Mouse (Mus musculus) intestine, embryonic 16.5 days (tissue): Measurements from ENCODE around the gene Mrln. TPM values are rescaled to one million over a fixed set of nuclear protein-coding genes. Genes with fewer than 3 reads are reported as not detected.

ENCODE experiments used
- ATAC-seq: fragments of 200-750 bp; cut with Nextera tagmentation; 2 replicates; pipeline ENCODE4 v1.8.0; 2017; ENCODE audit warnings: moderate TSS enrichment, moderate library complexity
- H3K27ac ChIP-seq: fragments of 300-500 bp; sonication (generic); 2 replicates; pipeline ENCODE4 v1.5.1; 2014; ENCODE audit warnings: mild to moderate bottlenecking, low read length
- H3K27me3 ChIP-seq: fragments of 300-500 bp; sonication (generic); replicated peaks from 2 replicates; pipeline ENCODE4 v1.6.1; 2014; ENCODE audit warnings: low read length, control low read depth, mixed read lengths; ENCODE audit not compliant: control insufficient read depth, insufficient read depth
- H3K36me3 ChIP-seq: fragments of 300-500 bp; sonication (generic); 2 replicates; pipeline ENCODE4 v1.6.1; 2014; ENCODE audit warnings: low read length, control low read depth; ENCODE audit not compliant: control insufficient read depth, insufficient read depth
- H3K4me1 ChIP-seq: fragments of 300-500 bp; sonication (generic); 2 replicates; pipeline ENCODE4 v1.6.1; 2014; ENCODE audit warnings: low read length, control low read depth, mixed read lengths; ENCODE audit not compliant: control insufficient read depth, insufficient read depth
- H3K4me2 ChIP-seq: fragments of 300-500 bp; sonication (generic); 2 replicates; pipeline ENCODE4 v1.6.1; 2014; ENCODE audit warnings: low read depth, low read length, control low read depth
- H3K4me3 ChIP-seq: fragments of 300-500 bp; sonication (generic); 2 replicates; pipeline ENCODE4 v1.5.1; 2014; ENCODE audit warnings: mild to moderate bottlenecking, low read length
- H3K9ac ChIP-seq: fragments of 300-500 bp; sonication (generic); 2 replicates; pipeline ENCODE4 v1.6.1; 2014; ENCODE audit warnings: low read depth, low read length
- H3K9me3 ChIP-seq: fragments of 300-500 bp; sonication (generic); 2 replicates; pipeline ENCODE4 v1.6.1; 2016; ENCODE audit warnings: low read length, control low read depth; ENCODE audit not compliant: control insufficient read depth
- WGBS: fragments of 180-500 bp; shearing (Covaris S2); extraction: QIAGEN DNeasy Blood & Tissue Kit; methylation state at CpG from one replicate; pipeline ENCODE4 v1.1.7; 2014; 5-methylcytosine and 5-hydroxymethylcytosine counted together
- polyA plus RNA-seq: library from polyadenylated mRNA; unstranded; fragments of >200 nt; fragmentation: Nextera tagmentation; extraction: Ambion mirVana; gene quantifications from 2 replicates; pipeline ENCODE4 v1.2.1, GENCODE M21; 2015

Mrln gene
- polyA plus RNA-seq, 1 experiment from 2014 or later: 0.65 TPM

DNA sequence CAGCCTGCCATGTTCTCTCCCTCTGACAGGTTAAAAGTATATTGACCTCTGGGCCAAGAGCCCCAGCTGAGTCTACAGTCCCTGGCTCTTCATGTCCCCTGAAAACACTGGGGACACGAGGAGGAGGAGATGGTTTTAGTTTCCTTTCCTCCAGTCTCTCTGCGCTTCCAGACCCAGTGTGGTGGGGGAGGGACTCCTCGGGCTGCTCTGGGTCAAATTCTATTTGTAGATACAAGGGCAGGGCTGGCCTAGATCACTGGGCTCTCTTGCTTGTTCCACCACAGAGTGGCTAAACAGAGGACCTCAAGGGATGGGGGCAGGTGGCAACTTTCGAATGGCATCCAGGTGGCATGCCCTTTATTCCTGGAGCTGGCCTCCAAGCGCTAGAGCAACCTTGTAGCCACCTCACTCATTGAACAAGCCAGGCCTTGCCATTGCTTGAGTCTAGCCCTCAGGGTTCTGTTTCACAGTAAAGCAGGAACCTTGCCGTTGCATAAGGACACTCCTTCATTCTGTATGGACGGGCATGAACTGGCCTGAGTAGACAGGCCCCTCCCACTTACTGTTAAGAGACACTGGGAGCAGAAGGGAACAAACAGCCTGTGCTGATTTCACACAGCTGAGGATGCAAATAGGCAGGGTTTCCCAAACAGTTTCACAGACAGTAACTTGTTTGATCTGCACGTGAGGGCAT lies 38.4 kb downstream of the Mrln start:
- Histone ChIP-seq H3K9me3 (no peaks in the 10 kb centered on the region), H3K27ac (no peak overlapping the region), H3K36me3 (no peaks in the 10 kb centered on the region), H3K4me2 (no peak overlapping the region), H3K4me3 (no peak overlapping the region), H3K27me3 (peaks cover 12% of the 10 kb centered on the region), H3K9ac (no peak overlapping the region), H3K4me1 (peaks cover 18% of the 10 kb centered on the region)
- ATAC-seq: no peak
- WGBS: 49% methylated on average over 8 of the region's 8 CpGs

DNA sequence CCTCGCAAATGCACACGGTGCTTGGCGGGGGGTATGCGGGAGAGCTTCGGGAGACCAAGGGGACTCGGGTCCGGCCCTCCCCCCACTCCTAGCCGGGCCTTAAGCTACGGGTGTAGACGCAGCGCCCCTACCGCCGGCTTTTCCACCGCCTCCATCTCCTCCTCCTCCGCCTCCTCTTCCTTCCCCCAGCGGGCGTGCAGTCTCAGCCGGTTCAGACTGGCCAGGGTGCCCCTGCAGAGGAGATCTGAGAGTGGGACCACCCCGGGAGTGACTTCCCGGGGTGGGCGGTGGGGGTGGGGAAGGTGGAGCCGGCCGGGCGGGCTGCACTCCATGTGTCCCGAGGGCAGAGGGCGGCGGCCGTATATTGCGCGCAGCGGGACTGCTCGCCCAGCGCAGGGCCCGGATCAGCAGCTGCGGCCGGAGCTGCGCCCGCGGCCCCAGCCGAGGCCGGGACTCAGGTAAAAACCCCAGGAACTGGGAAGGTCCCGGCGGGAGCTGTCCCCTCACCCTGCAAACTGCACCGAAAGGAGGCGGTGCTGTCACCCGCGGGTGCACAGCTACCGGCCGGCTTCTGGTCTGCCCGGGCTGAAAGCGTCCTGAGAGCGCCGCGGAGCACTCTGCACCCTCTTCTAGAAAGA lies 40.6 kb downstream of the Mrln start, which contains the start of gene Slc16a9:
Gene Slc16a9 (plus strand): TSS at position 180 of the 638 bp plus-strand sequence.
- peak; percentile 93 for ATAC-seq
- Histone ChIP-seq H3K36me3 (no peaks in the 10 kb centered on the region), H3K4me3 (peak within 1 kb of the TSS; percentile 61), H3K9ac (peak within 1 kb of the TSS; percentile 70), H3K4me1 (peaks cover 18% of the 10 kb centered on the region), H3K27me3 (peaks cover 12% of the 10 kb centered on the region), H3K9me3 (no peaks in the 10 kb centered on the region), H3K4me2 (peak within 1 kb of the TSS; percentile 94), H3K27ac (no peak within 1 kb of the TSS)
- WGBS: under 1% methylated on average over 52 of the region's 54 CpGs

DNA sequence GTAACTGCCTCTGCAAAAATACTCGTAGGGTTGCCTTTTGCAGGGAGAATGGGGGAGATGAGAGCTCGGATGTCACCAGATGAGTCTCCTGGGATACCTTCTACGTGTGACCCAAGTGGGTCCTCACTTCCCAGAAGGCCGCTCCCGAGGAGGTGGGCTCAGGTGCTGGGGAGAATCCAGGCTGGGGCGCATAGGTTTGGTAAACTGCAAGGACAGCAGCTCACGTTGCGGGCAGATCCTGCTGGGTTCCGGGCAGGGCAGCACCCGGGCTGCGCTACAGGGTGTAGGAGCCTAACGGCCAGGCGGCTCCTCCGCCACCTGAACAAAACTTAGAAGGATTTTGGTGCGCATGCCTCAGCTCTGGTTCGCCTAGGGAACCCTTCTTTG lies 41.1 kb downstream of the Mrln start:
- no peak for ATAC-seq
- WGBS: under 1% methylated on average over 16 of the region's 16 CpGs

DNA sequence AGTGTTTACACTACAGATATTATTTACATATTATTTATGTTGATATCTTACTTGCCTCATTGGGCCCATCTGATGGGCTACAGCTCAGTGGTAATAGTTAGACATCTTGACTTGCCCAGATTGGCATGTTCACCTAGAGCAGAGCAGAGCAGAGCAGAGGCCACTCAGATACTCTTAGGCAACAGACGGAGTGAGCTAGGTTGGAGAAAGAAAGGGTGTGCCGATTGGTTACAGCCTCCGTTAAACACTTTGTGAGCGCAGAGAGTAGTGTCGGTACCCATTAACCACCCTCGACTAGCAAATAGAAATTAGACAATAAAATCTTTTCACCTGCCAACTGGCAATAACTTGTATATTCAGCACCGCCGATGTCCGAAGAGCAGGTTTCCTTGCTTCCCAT lies 41.6 kb downstream of the Mrln start:
- Histone ChIP-seq H3K27ac (no peak overlapping the region), H3K4me3 (no peak overlapping the region), H3K9me3 (no peaks in the 10 kb centered on the region), H3K9ac (no peak overlapping the region), H3K4me1 (peaks cover 18% of the 10 kb centered on the region), H3K4me2 (peak overlapping the region; percentile 94), H3K36me3 (no peaks in the 10 kb centered on the region), H3K27me3 (peaks cover 12% of the 10 kb centered on the region)
- WGBS: 28% methylated on average over 9 of the region's 9 CpGs
- ATAC-seq: no peak

More for the DNA sequence above, 41.1 kb downstream of the Mrln start:
- no peaks in the 10 kb centered on the region for H3K36me3 ChIP-seq
- H3K27me3 ChIP-seq: peaks cover 12% of the 10 kb centered on the region
- peaks cover 18% of the 10 kb centered on the region for H3K4me1 ChIP-seq
- no peak overlapping the region for H3K27ac ChIP-seq
- H3K9me3 ChIP-seq: no peaks in the 10 kb centered on the region
- H3K9ac ChIP-seq: peak overlapping the region; percentile 70
- H3K4me2 ChIP-seq: peak overlapping the region; percentile 94
- H3K4me3 ChIP-seq: peak overlapping the region; percentile 61

DNA sequence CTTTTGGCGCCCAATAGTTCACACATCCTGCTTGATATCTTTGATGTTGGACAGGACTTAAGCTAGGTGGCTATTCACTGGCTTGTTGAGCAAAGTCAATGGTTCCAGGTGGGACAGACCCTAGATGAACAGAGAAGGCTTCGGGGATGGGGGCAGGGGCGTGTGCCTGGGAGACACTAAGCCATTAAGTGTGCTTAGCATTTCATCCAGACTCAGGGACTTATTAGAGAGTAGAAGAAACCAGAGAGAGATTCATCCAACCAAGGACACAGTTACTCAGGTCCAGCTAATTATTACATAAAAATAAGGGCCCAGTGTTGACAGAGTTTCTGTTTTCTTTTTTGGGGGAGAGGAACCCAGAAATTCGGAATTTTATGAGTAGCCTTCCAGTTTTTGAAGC lies 45.9 kb downstream of the Mrln start:
- Histone ChIP-seq H3K9me3 (no peaks in the 10 kb centered on the region), H3K27ac (no peak overlapping the region), H3K4me1 (peaks cover 10% of the 10 kb centered on the region; the same call in 1 of the 2 replicates), H3K4me3 (no peak overlapping the region), H3K27me3 (peaks cover 3% of the 10 kb centered on the region; the same call in 1 of the 2 replicates), H3K9ac (no peak overlapping the region), H3K4me2 (no peak overlapping the region), H3K36me3 (no peaks in the 10 kb centered on the region)
- WGBS: 88% methylated on average over 4 of the region's 4 CpGs
- no peak for ATAC-seq

DNA sequence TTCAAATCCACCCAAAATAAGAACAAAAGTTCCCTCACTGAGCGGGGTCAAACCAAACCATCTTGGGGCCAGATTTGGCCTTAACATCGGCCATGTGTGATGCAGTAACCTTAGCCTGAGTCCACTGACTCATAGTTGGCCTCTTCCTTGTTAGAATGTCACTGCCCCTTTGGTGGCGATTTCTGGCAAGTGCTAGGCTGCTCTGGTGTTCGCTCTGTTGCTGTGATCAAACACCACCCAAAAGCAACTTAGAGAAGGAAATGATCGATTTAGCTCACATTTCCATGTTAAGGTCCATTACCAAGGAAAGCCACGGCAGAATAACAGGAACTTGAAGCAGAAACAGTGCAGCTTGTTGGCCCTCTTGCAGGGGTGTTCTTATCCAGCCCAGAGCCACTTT lies 46.3 kb downstream of the Mrln start:
- Histone ChIP-seq H3K4me1 (peaks cover 6% of the 10 kb centered on the region; the same call in 1 of the 2 replicates), H3K27me3 (no peaks in the 10 kb centered on the region; the same call in 1 of the 2 replicates), H3K9ac (no peak overlapping the region), H3K4me2 (no peak overlapping the region), H3K4me3 (no peak overlapping the region), H3K9me3 (no peaks in the 10 kb centered on the region), H3K27ac (no peak overlapping the region), H3K36me3 (no peaks in the 10 kb centered on the region)
- no peak for ATAC-seq
- WGBS: 82% methylated on average over 6 of the region's 6 CpGs

DNA sequence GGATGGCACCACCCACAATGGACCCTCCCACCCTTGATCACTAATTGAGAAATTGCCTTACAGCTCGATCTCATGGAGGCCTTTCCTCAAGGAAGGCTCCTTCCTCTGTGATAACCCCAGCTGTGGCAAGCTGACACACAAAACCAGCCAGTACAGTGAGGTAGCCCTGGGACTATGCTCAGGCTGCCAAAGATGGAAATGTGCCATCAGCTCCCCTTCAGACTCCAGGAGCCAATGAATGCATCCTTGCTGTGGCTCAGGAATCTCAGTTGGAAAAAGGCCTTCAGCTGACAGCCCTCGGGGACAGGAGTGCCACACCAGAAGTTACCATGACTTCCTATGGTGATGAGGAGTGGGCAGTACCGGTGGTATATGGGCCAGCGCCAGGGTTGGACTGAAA lies 50.2 kb downstream of the Mrln start:
- Histone ChIP-seq H3K4me3 (no peak overlapping the region), H3K4me2 (no peak overlapping the region), H3K36me3 (no peaks in the 10 kb centered on the region), H3K27ac (no peak overlapping the region), H3K27me3 (no peaks in the 10 kb centered on the region), H3K9me3 (no peaks in the 10 kb centered on the region), H3K4me1 (no peaks in the 10 kb centered on the region), H3K9ac (no peak overlapping the region)
- 76% methylated on average over 4 of the region's 4 CpGs for WGBS
- no peak for ATAC-seq

DNA sequence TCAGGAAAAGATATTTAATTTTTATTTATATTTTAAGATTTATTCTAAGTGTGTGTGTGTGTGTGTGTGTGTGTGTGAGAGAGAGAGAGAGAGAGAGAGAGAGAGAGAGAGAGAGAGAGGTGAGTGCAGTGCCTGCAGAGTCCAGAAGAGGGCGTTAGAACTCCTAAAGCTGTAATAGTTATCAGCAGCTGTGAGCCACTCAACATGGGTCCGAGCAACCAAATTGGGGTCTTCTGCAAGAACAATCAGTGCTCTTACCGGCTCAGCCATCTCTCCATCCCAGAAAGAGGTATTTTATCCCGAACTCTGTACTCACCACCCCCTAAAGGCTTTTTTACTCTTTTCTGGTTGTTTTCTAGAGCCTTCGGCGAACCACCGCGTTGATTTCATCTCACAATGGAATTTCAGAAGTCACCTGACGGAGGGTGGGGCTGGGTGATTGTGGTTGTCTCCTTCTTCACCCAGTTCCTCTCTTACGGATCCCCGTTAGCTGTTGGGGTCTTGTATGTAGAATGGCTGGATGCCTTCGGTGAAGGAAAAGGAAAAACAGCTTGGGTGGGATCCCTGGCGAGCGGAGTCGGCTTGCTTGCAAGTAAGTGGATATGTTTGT lies 51.2 kb downstream of the Mrln start:
- ATAC-seq: no peak
- Histone ChIP-seq H3K9me3 (no peaks in the 10 kb centered on the region), H3K27me3 (no peaks in the 10 kb centered on the region), H3K36me3 (no peaks in the 10 kb centered on the region), H3K27ac (no peak overlapping the region), H3K9ac (no peak overlapping the region), H3K4me3 (no peak overlapping the region), H3K4me2 (no peak overlapping the region), H3K4me1 (no peaks in the 10 kb centered on the region)
- WGBS: 88% methylated on average over 15 of the region's 15 CpGs

DNA sequence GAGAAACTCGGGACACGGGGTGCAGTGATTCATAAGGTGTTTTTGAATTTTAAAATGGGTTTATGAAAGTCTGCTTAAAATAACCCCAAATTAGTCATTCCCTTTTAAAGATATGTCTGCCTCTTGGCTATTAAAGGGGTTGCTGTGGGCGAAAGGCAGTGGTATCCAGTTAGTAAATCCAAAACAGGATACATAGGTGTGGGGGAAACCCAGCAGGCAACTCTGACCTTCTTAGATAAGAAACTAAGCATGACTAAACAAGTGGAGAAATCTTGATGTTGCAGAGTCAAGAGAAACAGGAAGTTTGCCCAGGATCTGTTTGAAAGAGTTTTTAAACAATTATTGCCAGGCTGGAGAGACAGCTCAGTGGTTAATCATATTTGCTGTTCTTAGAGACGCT lies 52.6 kb downstream of the Mrln start:
- Histone ChIP-seq H3K4me3 (no peak overlapping the region), H3K4me2 (no peak overlapping the region), H3K27me3 (no peaks in the 10 kb centered on the region), H3K9me3 (no peaks in the 10 kb centered on the region), H3K4me1 (no peaks in the 10 kb centered on the region), H3K36me3 (no peaks in the 10 kb centered on the region), H3K27ac (no peak overlapping the region), H3K9ac (no peak overlapping the region)
- ATAC-seq: no peak
- 74% methylated on average over 4 of the region's 4 CpGs for WGBS
